Mouse (Mus musculus) midbrain, embryonic 12.5 days (tissue): ENCODE data around the gene C730034F03Rik. TPM values are rescaled to one million over a fixed set of nuclear protein-coding genes. Genes with fewer than 3 reads are reported as not detected.

Experiments used
- ATAC-seq: fragments of 200-750 bp; cut with Nextera tagmentation; 2 replicates; pipeline ENCODE4 v1.8.0; 2017; ENCODE audit warnings: low read depth, moderate TSS enrichment, moderate library complexity; ENCODE audit not compliant: low FRiP score
- H3K27ac ChIP-seq: fragments of 300-500 bp; sonication (generic); replicated peaks from 2 replicates; pipeline ENCODE4 v1.5.1; 2016; ENCODE audit warnings: mild to moderate bottlenecking
- H3K27me3 ChIP-seq: fragments of 300-500 bp; sonication (generic); 2 replicates; pipeline ENCODE4 v1.6.1; 2016; ENCODE audit warnings: mild to moderate bottlenecking
- H3K36me3 ChIP-seq: fragments of 300-500 bp; sonication (generic); 2 replicates; pipeline ENCODE4 v1.6.1; 2016
- H3K4me1 ChIP-seq: fragments of 300-500 bp; sonication (generic); 2 replicates; pipeline ENCODE4 v1.6.1; 2016
- H3K4me2 ChIP-seq: fragments of 300-500 bp; sonication (generic); replicated peaks from 2 replicates; pipeline ENCODE4 v1.6.1; 2016; ENCODE audit warnings: mild to moderate bottlenecking, moderate library complexity
- H3K4me3 ChIP-seq: fragments of 300-500 bp; sonication (generic); 2 replicates; pipeline ENCODE4 v1.5.1; 2016; ENCODE audit warnings: mild to moderate bottlenecking
- H3K9ac ChIP-seq: fragments of 300-500 bp; sonication (generic); replicated peaks from 2 replicates; pipeline ENCODE4 v1.6.1; 2016; ENCODE audit warnings: mild to moderate bottlenecking, moderate library complexity
- H3K9me3 ChIP-seq: fragments of 300-500 bp; sonication (generic); 2 replicates; pipeline ENCODE4 v1.6.1; 2016; ENCODE audit warnings: mild to moderate bottlenecking
- WGBS: fragments of 180-500 bp; shearing (Covaris S2); methylation state at CpG from one replicate; pipeline ENCODE4 v1.1.7; 2016; 5-methylcytosine and 5-hydroxymethylcytosine counted together
- polyA plus RNA-seq: library from polyadenylated mRNA; unstranded; fragments of >200 nt; fragmentation: Nextera tagmentation; extraction: Ambion mirVana; gene quantifications from 2 replicates; pipeline ENCODE4 v1.2.1, GENCODE M21; 2016

C730034F03Rik gene
- polyA plus RNA-seq, 1 experiment from 2014 or later = 5.7 TPM

- H3K9me3 ChIP-seq = no peaks in the 10 kb centered on the region
- no peak overlapping the region for H3K27ac ChIP-seq
- H3K4me1 ChIP-seq = no peaks in the 10 kb centered on the region
- H3K36me3 ChIP-seq = no peaks in the 10 kb centered on the region
- no peak for ATAC-seq
- H3K4me2 ChIP-seq = no peak overlapping the region
- no peak overlapping the region for H3K4me3 ChIP-seq
- WGBS = 87% methylated on average over 5 of the region's 5 CpGs
- H3K27me3 ChIP-seq = no peaks in the 10 kb centered on the region
- no peak overlapping the region for H3K9ac ChIP-seq
These were observed 6.5 kb downstream of the C730034F03Rik start for GRCm38 (mm10) chr15:89435878-89436277.

- peaks cover 3% of the 10 kb centered on the region; the same call in 1 of the 2 replicates for H3K9me3 ChIP-seq
- ATAC-seq = no peak
- 45% methylated on average over 8 of the region's 8 CpGs for WGBS
- no peaks in the 10 kb centered on the region for H3K4me1 ChIP-seq
- no peak overlapping the region for H3K27ac ChIP-seq
- no peaks in the 10 kb centered on the region for H3K36me3 ChIP-seq
- H3K27me3 ChIP-seq = no peaks in the 10 kb centered on the region
- no peak overlapping the region for H3K9ac ChIP-seq
- H3K4me3 ChIP-seq = no peak overlapping the region
- no peak overlapping the region for H3K4me2 ChIP-seq
These were observed 13.2 kb downstream of the C730034F03Rik start for GRCm38 (mm10) chr15:89442486-89443070.

GRCm38 (mm10) chr15:89452906-89453864, 23.8 kb downstream of the C730034F03Rik start:
- H3K4me1 ChIP-seq = peaks cover 23% of the 10 kb centered on the region
- peak; percentile 75 for ATAC-seq
- peak overlapping the region; percentile 54 for H3K27ac ChIP-seq
- H3K4me3 ChIP-seq = peak overlapping the region; percentile 64
- peaks cover 19% of the 10 kb centered on the region for H3K36me3 ChIP-seq
- WGBS = 5% methylated on average over 24 of the region's 24 CpGs
- peaks cover 27% of the 10 kb centered on the region for H3K27me3 ChIP-seq
- peak overlapping the region; percentile 90 for H3K4me2 ChIP-seq
- H3K9ac ChIP-seq = peak overlapping the region; percentile 73
- no peaks in the 10 kb centered on the region for H3K9me3 ChIP-seq

GRCm38 (mm10) chr15:89453865-89454478, 24.6 kb downstream of the C730034F03Rik start, which contains the start of gene Mapk8ip2:
Gene Mapk8ip2 (plus strand): TSS chr15:89453913.
- peaks cover 23% of the 10 kb centered on the region for H3K4me1 ChIP-seq
- peaks cover 27% of the 10 kb centered on the region for H3K27me3 ChIP-seq
- H3K4me3 ChIP-seq = peak within 1 kb of the TSS; percentile 64
- WGBS = under 1% methylated on average over 53 of the region's 53 CpGs
- peaks cover 27% of the 10 kb centered on the region for H3K36me3 ChIP-seq
- ATAC-seq = peak; percentile 78
- no peaks in the 10 kb centered on the region for H3K9me3 ChIP-seq
- H3K27ac ChIP-seq = peak within 1 kb of the TSS; percentile 54
- peak within 1 kb of the TSS; percentile 90 for H3K4me2 ChIP-seq
- peak within 1 kb of the TSS; percentile 73 for H3K9ac ChIP-seq

GRCm38 (mm10) chr15:89454857-89455256, 25.5 kb downstream of the C730034F03Rik start:
- Histone ChIP-seq H3K4me2 (peak overlapping the region; percentile 90), H3K4me3 (peak overlapping the region; percentile 64), H3K9me3 (no peaks in the 10 kb centered on the region), H3K4me1 (peaks cover 23% of the 10 kb centered on the region), H3K36me3 (peaks cover 33% of the 10 kb centered on the region), H3K9ac (peak overlapping the region; percentile 73), H3K27me3 (peaks cover 24% of the 10 kb centered on the region), H3K27ac (peak overlapping the region; percentile 54)
- ATAC-seq = peak; percentile 35
- WGBS = 8% methylated on average over 4 of the region's 6 CpGs

DNA sequence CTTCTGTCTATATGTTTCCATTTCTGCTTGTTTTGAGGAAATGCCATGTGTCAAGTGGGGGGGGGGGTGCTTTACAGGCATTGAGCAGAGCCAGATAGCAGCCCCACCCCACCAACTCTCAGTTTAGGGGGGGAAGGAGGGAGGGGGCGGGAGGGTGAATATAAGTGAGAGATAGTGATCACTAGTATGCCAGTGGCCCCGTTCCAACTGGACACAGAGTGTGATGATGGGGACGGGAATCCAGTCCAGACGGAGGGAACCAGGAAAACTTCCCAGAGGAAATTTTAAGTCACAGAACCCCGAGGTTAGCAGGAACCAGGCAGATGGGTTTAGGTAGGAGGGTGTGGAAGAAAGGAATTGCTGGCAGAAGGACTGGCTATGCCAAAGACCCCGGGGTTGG, 26.3 kb downstream of the C730034F03Rik start:
- H3K4me3 ChIP-seq = peak overlapping the region; percentile 64
- 72% methylated on average over 6 of the region's 6 CpGs for WGBS
- H3K9ac ChIP-seq = peak overlapping the region; percentile 73
- peak overlapping the region; percentile 90 for H3K4me2 ChIP-seq
- H3K36me3 ChIP-seq = peaks cover 40% of the 10 kb centered on the region
- ATAC-seq = no peak
- no peaks in the 10 kb centered on the region for H3K9me3 ChIP-seq
- H3K27me3 ChIP-seq = peaks cover 24% of the 10 kb centered on the region
- H3K4me1 ChIP-seq = peaks cover 23% of the 10 kb centered on the region
- no peak overlapping the region for H3K27ac ChIP-seq

DNA sequence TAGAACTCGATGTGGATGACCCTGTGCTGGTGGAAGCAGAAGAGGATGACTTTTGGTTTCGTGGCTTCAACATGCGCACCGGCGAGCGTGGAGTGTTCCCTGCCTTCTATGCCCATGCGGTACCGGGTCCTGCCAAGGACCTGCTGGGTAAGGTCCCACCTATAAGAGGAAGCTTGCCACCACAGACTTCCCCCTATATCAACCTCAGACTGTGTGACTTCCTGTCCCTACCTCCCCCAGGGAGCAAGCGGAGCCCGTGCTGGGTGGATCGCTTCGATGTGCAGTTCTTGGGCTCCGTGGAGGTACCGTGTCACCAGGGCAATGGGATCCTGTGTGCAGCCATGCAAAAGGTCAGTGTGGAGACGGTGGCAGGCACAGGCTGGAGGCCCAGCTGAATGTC, 29.6 kb downstream of the C730034F03Rik start:
- Histone ChIP-seq H3K4me2 (no peak overlapping the region), H3K27ac (no peak overlapping the region), H3K36me3 (peaks cover 68% of the 10 kb centered on the region), H3K4me3 (no peak overlapping the region), H3K27me3 (no peaks in the 10 kb centered on the region), H3K4me1 (peaks cover 17% of the 10 kb centered on the region), H3K9ac (no peak overlapping the region), H3K9me3 (no peaks in the 10 kb centered on the region)
- ATAC-seq = no peak
- 95% methylated on average over 15 of the region's 15 CpGs for WGBS

GRCm38 (mm10) chr15:89459821-89460220, 30.4 kb downstream of the C730034F03Rik start:
- peaks cover 13% of the 10 kb centered on the region for H3K4me1 ChIP-seq

DNA sequence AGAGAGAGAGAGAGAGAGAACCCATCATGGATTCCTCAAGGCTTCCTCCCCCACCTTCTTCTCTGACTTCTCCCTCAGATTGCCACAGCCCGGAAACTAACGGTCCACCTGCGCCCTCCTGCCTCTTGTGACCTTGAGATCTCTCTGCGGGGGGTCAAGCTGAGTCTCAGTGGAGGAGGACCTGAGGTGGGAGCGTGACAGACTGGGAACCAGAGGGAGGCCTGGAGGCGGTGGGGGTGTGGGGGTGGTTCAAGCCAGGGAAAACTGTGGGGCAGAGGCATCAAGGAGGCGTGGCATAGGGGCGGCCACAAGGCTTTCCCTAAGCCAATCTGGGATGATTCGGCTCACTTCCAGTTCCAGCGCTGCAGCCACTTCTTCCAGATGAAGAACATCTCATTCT, 30.9 kb downstream of the C730034F03Rik start:
- Histone ChIP-seq H3K27ac (no peak overlapping the region), H3K36me3 (peaks cover 68% of the 10 kb centered on the region), H3K9ac (no peak overlapping the region), H3K27me3 (no peaks in the 10 kb centered on the region), H3K4me2 (no peak overlapping the region), H3K4me1 (peaks cover 13% of the 10 kb centered on the region), H3K4me3 (no peak overlapping the region), H3K9me3 (no peaks in the 10 kb centered on the region)
- ATAC-seq = no peak
- WGBS = 83% methylated on average over 10 of the region's 10 CpGs

More at GRCm38 (mm10) chr15:89459821-89460220, 30.4 kb downstream of the C730034F03Rik start:
- Histone ChIP-seq H3K36me3 (peaks cover 68% of the 10 kb centered on the region), H3K27me3 (no peaks in the 10 kb centered on the region), H3K9ac (no peak overlapping the region), H3K4me3 (no peak overlapping the region), H3K27ac (no peak overlapping the region), H3K4me2 (no peak overlapping the region), H3K9me3 (no peaks in the 10 kb centered on the region)
- 90% methylated on average over 7 of the region's 7 CpGs for WGBS
- no peak for ATAC-seq

GRCm38 (mm10) chr15:89461321-89461720, 31.9 kb downstream of the C730034F03Rik start:
- no peak for ATAC-seq
- Histone ChIP-seq H3K4me1 (peaks cover 5% of the 10 kb centered on the region; the same call in 1 of the 2 replicates), H3K36me3 (peaks cover 68% of the 10 kb centered on the region), H3K27ac (no peak overlapping the region), H3K27me3 (no peaks in the 10 kb centered on the region), H3K4me3 (no peak overlapping the region), H3K4me2 (no peak overlapping the region), H3K9me3 (no peaks in the 10 kb centered on the region), H3K9ac (no peak overlapping the region)
- WGBS = 89% methylated on average over 15 of the region's 15 CpGs

GRCm38 (mm10) chr15:89462176-89462575, 32.8 kb downstream of the C730034F03Rik start:
- Histone ChIP-seq H3K4me3 (no peak overlapping the region), H3K27me3 (no peaks in the 10 kb centered on the region), H3K27ac (no peak overlapping the region), H3K9me3 (no peaks in the 10 kb centered on the region), H3K9ac (no peak overlapping the region), H3K4me2 (no peak overlapping the region), H3K4me1 (peaks cover 5% of the 10 kb centered on the region; the same call in 1 of the 2 replicates), H3K36me3 (peaks cover 59% of the 10 kb centered on the region)
- WGBS = 84% methylated on average over 7 of the region's 7 CpGs
- ATAC-seq = no peak
